Mouse (Mus musculus): ENCODE data around the gene Gm20388. TPM values are rescaled to one million over a fixed set of nuclear protein-coding genes. Genes with fewer than 3 reads are reported as not detected.

Gm20388 gene
- polyA plus RNA-seq, 1 experiment from 2014 or later = not detected

GRCm38 (mm10) chr8:121609916-121610315 is 1699.3 kb downstream of the Gm20388 start:
- H3K27ac ChIP-seq = no peak overlapping the region
- peaks cover 59% of the 10 kb centered on the region for H3K36me3 ChIP-seq (replicated peaks; ENCODE audit: control insufficient read depth, insufficient read depth)
- H3K27me3 ChIP-seq (ENCODE audit: control insufficient read depth, insufficient read depth, low read length) = no peaks in the 10 kb centered on the region
- peaks cover 6% of the 10 kb centered on the region; the same call in 1 of the 2 replicates for H3K4me1 ChIP-seq (replicated peaks; ENCODE audit: control insufficient read depth, insufficient read depth, low read length)
- H3K9me3 ChIP-seq (ENCODE audit: control insufficient read depth, low read length) = no peaks in the 10 kb centered on the region
- DNase-seq (ENCODE audit: low spot score) = no peak
- H3K9ac ChIP-seq = no peak overlapping the region
- no peak overlapping the region for H3K4me3 ChIP-seq (replicated peaks; ENCODE audit: low read length)
- no peak overlapping the region for H3K4me2 ChIP-seq (replicated peaks)
- 92% methylated on average over 11 of the region's 11 CpGs for whole genome bisulfite sequencing
- ATAC-seq (ENCODE audit: low FRiP score) = no peak

- peaks cover 49% of the 10 kb centered on the region for H3K36me3 ChIP-seq (replicated peaks; ENCODE audit: control insufficient read depth, insufficient read depth)
- peaks cover 6% of the 10 kb centered on the region; the same call in 1 of the 2 replicates for H3K4me1 ChIP-seq (replicated peaks; ENCODE audit: control insufficient read depth, insufficient read depth, low read length)
- ATAC-seq (ENCODE audit: low FRiP score) (no peak), DNase-seq (ENCODE audit: low spot score) (no peak)
- no peak overlapping the region for H3K27ac ChIP-seq
- H3K4me3 ChIP-seq (replicated peaks; ENCODE audit: low read length) = no peak overlapping the region
- H3K9ac ChIP-seq = no peak overlapping the region
- no peaks in the 10 kb centered on the region for H3K27me3 ChIP-seq (ENCODE audit: control insufficient read depth, insufficient read depth, low read length)
- H3K4me2 ChIP-seq (replicated peaks) = no peak overlapping the region
- H3K9me3 ChIP-seq (ENCODE audit: control insufficient read depth, low read length) = no peaks in the 10 kb centered on the region
These were observed 1702.8 kb downstream of the Gm20388 start for GRCm38 (mm10) chr8:121613419-121613818.

- H3K4me3 ChIP-seq (replicated peaks; ENCODE audit: low read length) = no peak overlapping the region
- H3K4me1 ChIP-seq (replicated peaks; ENCODE audit: control insufficient read depth, insufficient read depth, low read length) = peaks cover 18% of the 10 kb centered on the region; the same call in 1 of the 2 replicates
- no peak for DNase-seq (ENCODE audit: low spot score)
- no peak for ATAC-seq (ENCODE audit: low FRiP score)
- no peak overlapping the region for H3K4me2 ChIP-seq (replicated peaks)
- H3K27ac ChIP-seq = peak overlapping the region; percentile 45; the same call in 1 of the 2 replicates
- WGBS = 59% methylated on average over 7 of the region's 7 CpGs
- H3K9me3 ChIP-seq (ENCODE audit: control insufficient read depth, low read length) = no peaks in the 10 kb centered on the region
- no peaks in the 10 kb centered on the region for H3K27me3 ChIP-seq (ENCODE audit: control insufficient read depth, insufficient read depth, low read length)
- H3K9ac ChIP-seq = no peak overlapping the region
- peaks cover 26% of the 10 kb centered on the region for H3K36me3 ChIP-seq (replicated peaks; ENCODE audit: control insufficient read depth, insufficient read depth)
These were observed 1708.9 kb downstream of the Gm20388 start for GRCm38 (mm10) chr8:121619401-121619995.

GRCm38 (mm10) chr8:121620801-121621516 is 1710.3 kb downstream of the Gm20388 start:
- 88% methylated on average over 12 of the region's 12 CpGs for WGBS
- H3K4me3 ChIP-seq (replicated peaks; ENCODE audit: low read length) = no peak overlapping the region
- ATAC-seq (ENCODE audit: low FRiP score) = no peak
- peaks cover 16% of the 10 kb centered on the region for H3K36me3 ChIP-seq (replicated peaks; ENCODE audit: control insufficient read depth, insufficient read depth)
- no peak overlapping the region for H3K4me2 ChIP-seq (replicated peaks)
- no peak for DNase-seq (ENCODE audit: low spot score)
- no peak overlapping the region for H3K27ac ChIP-seq
- peaks cover 27% of the 10 kb centered on the region; the same call in 1 of the 2 replicates for H3K4me1 ChIP-seq (replicated peaks; ENCODE audit: control insufficient read depth, insufficient read depth, low read length)
- H3K27me3 ChIP-seq (ENCODE audit: control insufficient read depth, insufficient read depth, low read length) = no peaks in the 10 kb centered on the region
- no peaks in the 10 kb centered on the region for H3K9me3 ChIP-seq (ENCODE audit: control insufficient read depth, low read length)
- no peak overlapping the region for H3K9ac ChIP-seq

GRCm38 (mm10) chr8:121621879-121622278 is 1711.2 kb downstream of the Gm20388 start:
- WGBS = 44% methylated on average over 1 of the region's 1 CpGs
- Histone ChIP-seq H3K9ac (no peak overlapping the region), H3K27ac (no peak overlapping the region), H3K4me1 (replicated peaks; ENCODE audit: control insufficient read depth, insufficient read depth, low read length) (peaks cover 30% of the 10 kb centered on the region; the same call in 1 of the 2 replicates), H3K36me3 (replicated peaks; ENCODE audit: control insufficient read depth, insufficient read depth) (peaks cover 9% of the 10 kb centered on the region), H3K4me2 (replicated peaks) (no peak overlapping the region), H3K27me3 (ENCODE audit: control insufficient read depth, insufficient read depth, low read length) (no peaks in the 10 kb centered on the region), H3K9me3 (ENCODE audit: control insufficient read depth, low read length) (no peaks in the 10 kb centered on the region), H3K4me3 (replicated peaks; ENCODE audit: low read length) (no peak overlapping the region)
- DNase-seq (ENCODE audit: low spot score) = no peak
- ATAC-seq (ENCODE audit: low FRiP score) = no peak

- H3K4me2 ChIP-seq (replicated peaks) = no peak overlapping the region
- no peak for ATAC-seq (ENCODE audit: low FRiP score)
- H3K9ac ChIP-seq = no peak overlapping the region
- no peak overlapping the region; the same call in 1 of the 2 replicates for H3K27ac ChIP-seq
- no peak for DNase-seq (ENCODE audit: low spot score)
- H3K36me3 ChIP-seq (replicated peaks; ENCODE audit: control insufficient read depth, insufficient read depth) = peaks cover 11% of the 10 kb centered on the region
- no peaks in the 10 kb centered on the region for H3K27me3 ChIP-seq (ENCODE audit: control insufficient read depth, insufficient read depth, low read length)
- H3K9me3 ChIP-seq (ENCODE audit: control insufficient read depth, low read length) = no peaks in the 10 kb centered on the region
- no peak overlapping the region for H3K4me3 ChIP-seq (replicated peaks; ENCODE audit: low read length)
- 75% methylated on average over 8 of the region's 8 CpGs for WGBS
- peaks cover 30% of the 10 kb centered on the region; the same call in 1 of the 2 replicates for H3K4me1 ChIP-seq (replicated peaks; ENCODE audit: control insufficient read depth, insufficient read depth, low read length)
These were observed 1712.4 kb downstream of the Gm20388 start for GRCm38 (mm10) chr8:121623043-121623442.

GRCm38 (mm10) chr8:121628681-121629080 is 1718.0 kb downstream of the Gm20388 start:
- no peaks in the 10 kb centered on the region for H3K9me3 ChIP-seq (ENCODE audit: control insufficient read depth, low read length)
- H3K4me1 ChIP-seq (replicated peaks; ENCODE audit: control insufficient read depth, insufficient read depth, low read length) = peaks cover 18% of the 10 kb centered on the region; the same call in 1 of the 2 replicates
- no peak overlapping the region for H3K4me3 ChIP-seq (replicated peaks; ENCODE audit: low read length)
- 96% methylated on average over 4 of the region's 4 CpGs for WGBS
- no peak for DNase-seq (ENCODE audit: low spot score)
- no peak overlapping the region for H3K9ac ChIP-seq
- H3K27me3 ChIP-seq (ENCODE audit: control insufficient read depth, insufficient read depth, low read length) = no peaks in the 10 kb centered on the region
- no peak overlapping the region for H3K27ac ChIP-seq
- ATAC-seq (ENCODE audit: low FRiP score) = no peak
- H3K36me3 ChIP-seq (replicated peaks; ENCODE audit: control insufficient read depth, insufficient read depth) = peaks cover 19% of the 10 kb centered on the region
- H3K4me2 ChIP-seq (replicated peaks) = no peak overlapping the region

- H3K9ac ChIP-seq = no peak overlapping the region
- no peak overlapping the region for H3K4me2 ChIP-seq (replicated peaks)
- peaks cover 19% of the 10 kb centered on the region for H3K36me3 ChIP-seq (replicated peaks; ENCODE audit: control insufficient read depth, insufficient read depth)
- ATAC-seq (ENCODE audit: low FRiP score) (no peak), DNase-seq (ENCODE audit: low spot score) (no peak)
- 67% methylated on average over 7 of the region's 7 CpGs for WGBS
- no peak overlapping the region for H3K4me3 ChIP-seq (replicated peaks; ENCODE audit: low read length)
- peaks cover 10% of the 10 kb centered on the region; the same call in 1 of the 2 replicates for H3K4me1 ChIP-seq (replicated peaks; ENCODE audit: control insufficient read depth, insufficient read depth, low read length)
- no peaks in the 10 kb centered on the region for H3K27me3 ChIP-seq (ENCODE audit: control insufficient read depth, insufficient read depth, low read length)
- H3K9me3 ChIP-seq (ENCODE audit: control insufficient read depth, low read length) = no peaks in the 10 kb centered on the region
- no peak overlapping the region for H3K27ac ChIP-seq
These were observed 1721.0 kb downstream of the Gm20388 start for GRCm38 (mm10) chr8:121631645-121632071.

- no peaks in the 10 kb centered on the region for H3K27me3 ChIP-seq (ENCODE audit: control insufficient read depth, insufficient read depth, low read length)
- H3K27ac ChIP-seq = no peak overlapping the region
- no peak overlapping the region for H3K4me2 ChIP-seq (replicated peaks)
- 83% methylated on average over 5 of the region's 5 CpGs for WGBS
- ATAC-seq (ENCODE audit: low FRiP score) (no peak), DNase-seq (ENCODE audit: low spot score) (no peak)
- no peak overlapping the region for H3K9ac ChIP-seq
- H3K36me3 ChIP-seq (replicated peaks; ENCODE audit: control insufficient read depth, insufficient read depth) = peaks cover 15% of the 10 kb centered on the region
- H3K9me3 ChIP-seq (ENCODE audit: control insufficient read depth, low read length) = no peaks in the 10 kb centered on the region
- no peak overlapping the region for H3K4me3 ChIP-seq (replicated peaks; ENCODE audit: low read length)
- H3K4me1 ChIP-seq (replicated peaks; ENCODE audit: control insufficient read depth, insufficient read depth, low read length) = peaks cover 17% of the 10 kb centered on the region; the same call in 1 of the 2 replicates
These were observed 1721.8 kb downstream of the Gm20388 start for GRCm38 (mm10) chr8:121632401-121632800.
